Mouse (Mus musculus) spleen, adult 12 weeks (tissue): ENCODE results near the gene Zscan2.
A peak's percentile ranks its signal among the peaks of the same experiment; 100 is the strongest.

ENCODE experiments used
- DNase-seq: peaks from one replicate; pipeline ENCODE4 v3.0.0; 2022; ENCODE audit warnings: low spot score

Zscan2 gene

GRCm38 (mm10) chr7:80843910-80844640, 16.6 kb upstream of the Zscan2 start:
- DNase-seq, result no peak

- no peak for DNase-seq
These were observed 16.0 kb upstream of the Zscan2 start for GRCm38 (mm10) chr7:80844691-80845090.

DNA sequence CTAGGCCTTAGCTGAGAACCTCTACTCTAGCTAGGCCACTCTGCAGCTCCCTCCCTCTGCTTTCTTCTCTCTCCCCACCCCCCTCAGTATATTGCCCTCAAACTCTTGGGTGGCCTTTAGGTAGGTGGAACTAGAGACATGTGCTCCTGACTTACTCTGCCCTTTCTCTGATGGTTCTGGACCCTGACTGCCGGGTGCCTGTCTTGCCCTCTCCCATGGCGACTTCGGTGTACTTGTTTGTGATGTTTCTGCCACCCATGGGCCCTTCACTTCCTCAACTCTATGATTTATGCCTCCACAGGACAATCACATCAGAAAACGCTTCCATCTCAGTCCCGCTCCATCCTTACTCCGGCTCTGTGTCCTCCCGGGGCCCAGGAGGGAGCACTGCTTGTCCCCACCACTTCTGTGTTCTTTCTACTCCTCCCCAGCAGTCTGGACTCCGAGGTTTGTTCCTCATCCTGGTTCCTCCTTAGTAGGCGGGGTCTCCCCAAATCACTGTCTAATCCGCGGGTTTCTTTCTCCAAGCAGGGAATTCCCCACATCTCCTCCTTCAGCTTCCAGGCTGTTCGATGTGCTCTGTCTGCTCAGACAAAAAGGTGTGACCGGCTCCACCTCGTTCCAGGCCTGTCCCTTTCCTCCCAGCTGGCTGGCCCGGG, 15.0 kb upstream of the Zscan2 start:
- DNase-seq, result no peak

GRCm38 (mm10) chr7:80846280-80846678, 14.4 kb upstream of the Zscan2 start:
- no peak for DNase-seq

DNA sequence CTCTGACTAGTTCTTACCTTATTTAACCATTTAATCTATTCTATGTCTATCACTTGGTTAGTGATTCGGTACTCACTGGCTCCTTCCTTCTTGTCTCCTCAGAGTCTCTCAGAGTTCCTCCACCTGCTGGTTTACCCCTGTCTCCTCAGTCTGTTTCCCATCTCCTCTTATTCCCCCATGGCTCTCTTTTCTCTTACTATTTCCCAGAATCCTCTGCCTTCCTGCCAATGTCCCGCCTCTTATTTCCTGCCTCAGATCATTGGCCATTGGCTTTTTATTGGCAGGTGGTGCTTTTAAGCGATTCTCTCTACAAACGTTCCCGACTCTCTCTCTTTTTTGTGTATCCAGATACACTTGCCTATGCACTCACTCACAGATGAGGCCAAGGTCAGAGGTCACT, 14.0 kb upstream of the Zscan2 start:
- no peak for DNase-seq

DNA sequence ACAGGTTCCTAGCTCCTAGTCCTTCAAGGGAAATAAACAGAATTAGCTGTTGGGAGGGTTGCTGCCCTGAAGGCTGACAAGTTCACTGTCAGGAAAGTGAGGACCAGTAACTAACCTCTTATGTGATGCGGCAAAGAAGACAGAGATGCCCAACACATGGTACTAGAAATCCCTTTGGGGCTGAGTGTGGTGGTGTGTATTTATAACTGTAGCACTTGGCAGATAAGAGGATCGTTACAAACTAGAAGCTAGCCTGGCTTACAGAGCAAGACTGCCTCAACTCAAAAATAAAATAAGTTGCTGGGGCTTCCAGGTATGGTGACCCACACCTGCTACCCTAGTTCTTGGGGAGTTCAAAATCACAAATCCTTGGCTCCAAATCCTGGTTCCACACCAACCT, 11.5 kb upstream of the Zscan2 start:
- no peak for DNase-seq

GRCm38 (mm10) chr7:80849710-80850109, 11.0 kb upstream of the Zscan2 start:
- DNase-seq, result no peak

- no peak for DNase-seq
These were observed 10.2 kb upstream of the Zscan2 start for GRCm38 (mm10) chr7:80850520-80850919.

- no peak for DNase-seq
These were observed 7.5 kb upstream of the Zscan2 start for GRCm38 (mm10) chr7:80853218-80853617.

DNA sequence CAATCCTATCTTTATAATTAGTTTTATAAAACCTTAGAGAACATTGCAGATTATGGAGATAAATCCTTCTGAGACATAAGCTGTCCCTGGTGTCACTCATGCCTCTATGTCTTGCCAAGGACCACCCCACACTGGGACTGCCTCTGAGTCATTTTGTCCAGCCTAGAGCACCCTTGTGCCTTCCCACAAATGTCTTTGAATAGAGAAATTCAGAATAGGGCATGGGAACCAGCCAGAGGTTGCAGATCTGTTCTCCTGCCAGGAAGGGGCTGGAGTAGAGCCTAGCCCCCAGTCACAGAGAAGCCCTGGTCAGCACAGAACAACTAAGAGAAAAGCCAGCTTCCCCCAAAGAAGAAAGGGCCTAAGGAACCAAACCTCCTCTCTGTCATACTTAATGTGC, 5.4 kb upstream of the Zscan2 start:
- no peak for DNase-seq

DNA sequence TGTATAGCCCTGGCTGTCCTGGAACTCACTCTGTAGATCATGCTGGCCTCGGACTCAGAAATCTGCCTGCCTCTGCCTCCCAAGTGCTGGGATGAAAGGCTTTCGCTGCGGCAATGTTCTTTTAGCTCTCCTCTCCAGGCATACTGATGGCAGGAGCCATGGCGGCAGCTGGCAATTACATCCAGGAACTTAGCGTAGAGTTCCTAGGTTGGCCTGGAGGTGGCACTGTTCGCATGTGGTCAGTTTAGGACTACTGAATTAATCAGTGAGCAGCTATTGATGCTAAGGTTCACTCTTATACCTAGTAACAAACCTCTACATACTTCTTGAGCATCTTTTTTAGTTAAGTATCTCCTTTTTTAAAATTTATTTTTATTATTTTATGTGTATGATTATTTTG, 3.5 kb upstream of the Zscan2 start:
- peak; percentile 58 for DNase-seq

GRCm38 (mm10) chr7:80860227-80860626, 493 bp upstream of the Zscan2 start:
- DNase-seq, result peak; percentile 18

- DNase-seq, result no peak
These were observed 1.8 kb downstream of the Zscan2 start for GRCm38 (mm10) chr7:80862475-80862874.

DNA sequence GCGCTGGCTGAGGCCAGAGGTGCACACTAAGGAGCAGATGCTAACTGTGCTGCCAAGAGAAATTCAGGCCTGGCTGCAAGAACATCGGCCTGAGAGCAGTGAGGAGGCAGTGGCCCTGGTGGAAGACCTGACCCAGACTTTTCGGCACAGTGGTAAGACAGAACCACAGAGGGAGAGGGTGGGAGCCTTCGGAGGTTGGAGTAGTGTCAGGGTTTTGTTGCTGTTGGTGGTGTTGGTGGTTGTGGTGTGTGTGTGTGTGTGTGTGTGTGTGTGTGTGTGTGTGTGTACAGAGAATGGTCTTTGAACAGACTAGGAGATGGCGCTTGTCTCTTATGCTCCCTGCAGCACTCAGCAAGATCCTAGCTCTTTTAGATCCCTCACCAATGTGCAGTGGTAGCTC, 2.8 kb downstream of the Zscan2 start:
- no peak for DNase-seq

- DNase-seq, result no peak
These were observed 3.4 kb downstream of the Zscan2 start for GRCm38 (mm10) chr7:80864151-80864550.

GRCm38 (mm10) chr7:80864831-80865230, 4.1 kb downstream of the Zscan2 start:
- DNase-seq, result peak; percentile 24

GRCm38 (mm10) chr7:80865521-80865920, 4.8 kb downstream of the Zscan2 start:
- no peak for DNase-seq

GRCm38 (mm10) chr7:80866514-80867147, 5.9 kb downstream of the Zscan2 start:
- no peak for DNase-seq

DNA sequence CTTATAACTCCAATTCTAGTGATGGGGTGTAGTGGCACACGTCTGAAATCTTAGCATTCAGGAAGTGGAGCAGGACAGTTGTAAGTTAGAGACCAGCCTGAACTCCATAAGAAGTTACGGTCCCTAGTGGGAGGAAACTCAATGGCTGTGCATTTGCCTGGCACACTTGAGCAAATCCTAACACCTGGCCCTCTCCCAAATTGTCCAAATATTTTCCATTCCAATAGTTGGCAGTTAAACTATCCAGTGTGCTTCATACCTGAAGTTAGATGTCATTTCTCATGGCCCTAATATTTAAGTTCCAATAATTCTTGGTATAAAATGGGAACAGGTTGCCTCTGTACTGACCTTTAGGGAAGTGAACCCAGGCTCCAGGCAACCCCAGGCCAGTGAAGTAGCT, 8.0 kb downstream of the Zscan2 start:
- DNase-seq, result no peak

DNA sequence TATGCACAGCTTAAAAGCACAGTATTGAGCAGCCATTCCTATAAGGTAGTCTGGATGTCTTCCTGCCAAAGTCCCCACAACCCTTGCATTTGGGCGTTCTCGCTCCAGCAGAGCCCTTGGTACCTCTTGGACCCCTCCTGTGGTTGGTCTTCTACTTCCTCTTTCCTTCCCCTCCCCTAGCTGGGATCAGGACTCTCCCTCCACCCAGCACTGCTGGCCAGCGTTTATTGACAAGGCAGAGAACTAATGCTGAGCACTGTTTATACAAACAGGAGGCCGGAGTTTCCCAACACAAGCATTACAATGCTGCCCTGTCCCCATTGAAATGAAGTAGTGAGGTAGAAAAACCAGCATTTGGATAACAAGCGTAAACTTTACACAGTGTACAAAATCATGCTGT, 12.3 kb downstream of the Zscan2 start:
- DNase-seq, result no peak

DNA sequence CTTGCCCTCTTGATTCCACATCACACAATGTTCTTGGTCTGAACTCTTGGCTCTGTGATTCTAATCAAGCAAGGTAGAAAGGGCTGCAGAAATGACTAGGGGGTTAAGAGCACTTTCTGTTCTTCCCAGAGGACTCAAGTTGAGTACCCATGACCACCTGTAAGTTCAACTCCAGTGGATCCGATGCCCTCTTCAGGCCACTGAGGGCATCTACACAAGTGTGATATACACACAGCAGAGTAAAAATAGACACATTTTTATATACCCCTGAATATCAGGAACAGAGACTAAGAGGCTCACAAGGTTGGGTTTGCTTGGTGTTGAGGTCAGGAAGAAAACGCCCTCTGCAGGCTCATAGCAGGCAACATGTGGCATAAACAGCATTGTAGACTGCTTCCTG, 12.9 kb downstream of the Zscan2 start:
- no peak for DNase-seq

DNA sequence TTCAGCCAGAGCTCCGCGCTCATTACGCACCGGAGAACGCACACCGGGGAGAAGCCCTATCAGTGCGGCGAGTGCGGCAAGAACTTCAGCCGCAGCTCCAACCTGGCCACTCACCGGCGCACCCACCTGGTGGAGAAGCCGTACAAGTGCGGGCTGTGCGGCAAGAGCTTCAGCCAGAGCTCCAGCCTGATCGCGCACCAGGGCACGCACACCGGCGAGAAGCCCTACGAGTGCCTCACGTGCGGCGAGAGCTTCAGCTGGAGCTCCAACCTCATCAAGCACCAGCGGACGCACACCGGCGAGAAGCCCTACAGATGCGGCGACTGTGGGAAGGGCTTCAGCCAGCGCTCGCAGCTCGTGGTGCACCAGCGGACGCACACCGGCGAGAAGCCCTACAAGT, 15.0 kb downstream of the Zscan2 start:
- no peak for DNase-seq

DNA sequence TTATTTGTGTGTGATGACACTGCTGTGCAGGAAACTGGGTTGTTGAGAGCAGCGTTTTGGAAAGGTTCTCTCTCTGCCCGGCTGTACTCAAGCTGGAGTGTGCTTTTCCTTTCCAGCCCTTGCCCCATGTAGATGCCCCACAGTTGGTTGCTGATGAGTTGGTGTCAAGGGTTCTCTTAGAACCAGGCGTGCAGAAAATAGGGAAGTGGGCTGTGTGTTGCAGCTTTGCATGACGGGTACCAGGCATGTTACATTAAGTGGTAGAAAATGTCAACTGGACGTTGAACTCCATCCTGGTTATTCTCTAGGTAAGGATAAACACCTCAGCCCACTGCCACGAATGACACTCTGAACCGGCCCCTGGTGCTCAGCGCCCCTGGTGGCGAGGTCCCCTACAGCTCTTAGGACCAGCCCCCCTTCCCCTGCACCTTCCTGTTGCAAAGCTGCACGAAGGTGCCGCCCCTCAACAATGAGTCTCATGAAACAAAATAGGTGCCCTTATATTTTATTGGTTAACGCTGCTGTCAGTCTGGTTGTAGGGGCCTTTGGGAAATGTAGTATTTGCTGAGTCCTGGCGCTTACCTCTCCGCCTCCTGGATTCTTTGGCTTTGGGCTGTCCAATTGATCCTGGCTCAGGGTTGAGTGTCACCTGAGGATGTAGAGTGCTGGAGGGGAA, 22.2 kb downstream of the Zscan2 start:
- peak; percentile 56 for DNase-seq
